Mouse (Mus musculus): ENCODE data around the gene Slc9a3r1. TPM values are rescaled to one million over a fixed set of nuclear protein-coding genes. Genes with fewer than 3 reads are reported as not detected.
A peak's percentile ranks its signal among the peaks of the same experiment; 100 is the strongest.

The Slc9a3r1 gene
- polyA plus RNA-seq, 1 experiment from 2014 or later: 35.2 TPM

- Histone ChIP-seq H3K9ac (ENCODE audit: low read length) (no peak overlapping the region), H3K4me3 (ENCODE audit: low read depth, low read length) (no peak overlapping the region), H3K4me2 (ENCODE audit: low read depth, low read length, severe bottlenecking) (no peak overlapping the region), H3K4me1 (replicated peaks; ENCODE audit: control insufficient read depth, insufficient read depth, low read length) (peaks cover 9% of the 10 kb centered on the region), H3K36me3 (ENCODE audit: control insufficient read depth, insufficient read depth, low read length) (no peaks in the 10 kb centered on the region), H3K27ac (ENCODE audit: low read depth, low read length) (no peak overlapping the region), H3K27me3 (ENCODE audit: control insufficient read depth, insufficient read depth, low read length) (peaks cover 6% of the 10 kb centered on the region; the same call in 1 of the 2 replicates), H3K9me3 (ENCODE audit: control insufficient read depth, low read length) (no peaks in the 10 kb centered on the region)
- WGBS: 87% methylated on average over 8 of the region's 8 CpGs
- no peak for ATAC-seq (replicated peaks; ENCODE audit: low FRiP score)
- no peak for DNase-seq (ENCODE audit: low spot score)
These were observed 4.6 kb downstream of the Slc9a3r1 start for GRCm38 (mm10) chr11:115167631-115168249.

DNA sequence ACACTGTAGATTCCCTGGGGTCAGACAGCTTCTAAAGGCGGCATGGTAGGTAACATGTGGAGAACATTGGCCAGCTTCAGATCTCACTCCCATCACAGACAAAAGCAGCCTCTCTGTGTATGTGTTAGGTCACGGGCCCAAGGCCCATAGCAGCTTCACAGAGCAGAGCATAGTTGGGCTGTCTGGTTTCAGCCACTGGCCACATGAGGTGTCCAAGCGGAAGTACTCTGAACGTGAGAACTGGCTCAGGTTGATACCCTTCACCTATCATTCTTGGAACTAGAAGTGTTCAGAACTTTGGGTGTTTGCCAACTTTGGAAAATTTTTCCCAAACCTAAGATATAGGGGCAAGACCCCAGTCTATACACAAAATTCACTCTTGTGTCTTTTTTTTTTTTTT is 6.3 kb downstream of the Slc9a3r1 start:
- H3K9me3 ChIP-seq (ENCODE audit: control insufficient read depth, low read length): no peaks in the 10 kb centered on the region
- WGBS: 88% methylated on average over 4 of the region's 4 CpGs

DNA sequence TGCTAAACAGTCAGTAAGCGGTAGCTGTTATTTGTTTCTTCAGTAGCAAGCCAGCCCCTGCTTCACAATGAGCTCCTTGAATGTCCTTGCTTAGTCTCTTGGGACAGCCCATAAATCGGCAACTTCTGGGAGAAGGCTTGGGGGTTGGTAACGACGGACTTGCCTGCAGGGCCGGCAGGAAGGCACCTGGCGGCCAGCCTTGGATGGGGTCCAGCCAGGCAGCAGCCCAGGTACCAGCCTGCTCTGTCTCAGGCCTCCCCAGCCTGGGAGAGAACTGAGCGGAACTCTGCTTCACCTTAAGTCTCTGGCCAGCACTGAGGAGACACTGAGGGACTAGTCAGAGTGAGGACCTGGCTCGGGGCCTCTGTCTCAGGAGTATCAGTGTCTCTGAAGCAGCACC is 8.0 kb downstream of the Slc9a3r1 start:
- Histone ChIP-seq H3K9ac (ENCODE audit: low read length) (no peak overlapping the region), H3K36me3 (ENCODE audit: control insufficient read depth, insufficient read depth, low read length) (no peaks in the 10 kb centered on the region), H3K27ac (ENCODE audit: low read depth, low read length) (no peak overlapping the region), H3K9me3 (ENCODE audit: control insufficient read depth, low read length) (no peaks in the 10 kb centered on the region), H3K4me2 (ENCODE audit: low read depth, low read length, severe bottlenecking) (no peak overlapping the region), H3K4me1 (replicated peaks; ENCODE audit: control insufficient read depth, insufficient read depth, low read length) (peaks cover 16% of the 10 kb centered on the region), H3K27me3 (ENCODE audit: control insufficient read depth, insufficient read depth, low read length) (peaks cover 4% of the 10 kb centered on the region; the same call in 1 of the 2 replicates), H3K4me3 (ENCODE audit: low read depth, low read length) (no peak overlapping the region)
- DNase-seq (ENCODE audit: low spot score) (no peak), ATAC-seq (replicated peaks; ENCODE audit: low FRiP score) (no peak)
- WGBS: 46% methylated on average over 8 of the region's 8 CpGs

More for the DNA sequence above, 6.3 kb downstream of the Slc9a3r1 start:
- DNase-seq (ENCODE audit: low spot score): no peak
- Histone ChIP-seq H3K4me3 (ENCODE audit: low read depth, low read length) (no peak overlapping the region), H3K4me2 (ENCODE audit: low read depth, low read length, severe bottlenecking) (no peak overlapping the region), H3K4me1 (replicated peaks; ENCODE audit: control insufficient read depth, insufficient read depth, low read length) (peaks cover 15% of the 10 kb centered on the region), H3K9ac (ENCODE audit: low read length) (no peak overlapping the region), H3K27me3 (ENCODE audit: control insufficient read depth, insufficient read depth, low read length) (peaks cover 5% of the 10 kb centered on the region; the same call in 1 of the 2 replicates), H3K36me3 (ENCODE audit: control insufficient read depth, insufficient read depth, low read length) (no peaks in the 10 kb centered on the region), H3K27ac (ENCODE audit: low read depth, low read length) (no peak overlapping the region)
- no peak for ATAC-seq (replicated peaks; ENCODE audit: low FRiP score)

GRCm38 (mm10) chr11:115172825-115173287 is 9.7 kb downstream of the Slc9a3r1 start:
- H3K36me3 ChIP-seq (ENCODE audit: control insufficient read depth, insufficient read depth, low read length): no peaks in the 10 kb centered on the region
- H3K4me3 ChIP-seq (ENCODE audit: low read depth, low read length): no peak overlapping the region
- DNase-seq (ENCODE audit: low spot score) (peak; percentile 56), ATAC-seq (replicated peaks; ENCODE audit: low FRiP score) (no peak)
- H3K4me1 ChIP-seq (replicated peaks; ENCODE audit: control insufficient read depth, insufficient read depth, low read length): peaks cover 31% of the 10 kb centered on the region
- peaks cover 4% of the 10 kb centered on the region; the same call in 1 of the 2 replicates for H3K27me3 ChIP-seq (ENCODE audit: control insufficient read depth, insufficient read depth, low read length)
- no peak overlapping the region for H3K4me2 ChIP-seq (ENCODE audit: low read depth, low read length, severe bottlenecking)
- H3K9me3 ChIP-seq (ENCODE audit: control insufficient read depth, low read length): no peaks in the 10 kb centered on the region
- 19% methylated on average over 4 of the region's 4 CpGs for WGBS
- H3K27ac ChIP-seq (ENCODE audit: low read depth, low read length): no peak overlapping the region
- no peak overlapping the region for H3K9ac ChIP-seq (ENCODE audit: low read length)

DNA sequence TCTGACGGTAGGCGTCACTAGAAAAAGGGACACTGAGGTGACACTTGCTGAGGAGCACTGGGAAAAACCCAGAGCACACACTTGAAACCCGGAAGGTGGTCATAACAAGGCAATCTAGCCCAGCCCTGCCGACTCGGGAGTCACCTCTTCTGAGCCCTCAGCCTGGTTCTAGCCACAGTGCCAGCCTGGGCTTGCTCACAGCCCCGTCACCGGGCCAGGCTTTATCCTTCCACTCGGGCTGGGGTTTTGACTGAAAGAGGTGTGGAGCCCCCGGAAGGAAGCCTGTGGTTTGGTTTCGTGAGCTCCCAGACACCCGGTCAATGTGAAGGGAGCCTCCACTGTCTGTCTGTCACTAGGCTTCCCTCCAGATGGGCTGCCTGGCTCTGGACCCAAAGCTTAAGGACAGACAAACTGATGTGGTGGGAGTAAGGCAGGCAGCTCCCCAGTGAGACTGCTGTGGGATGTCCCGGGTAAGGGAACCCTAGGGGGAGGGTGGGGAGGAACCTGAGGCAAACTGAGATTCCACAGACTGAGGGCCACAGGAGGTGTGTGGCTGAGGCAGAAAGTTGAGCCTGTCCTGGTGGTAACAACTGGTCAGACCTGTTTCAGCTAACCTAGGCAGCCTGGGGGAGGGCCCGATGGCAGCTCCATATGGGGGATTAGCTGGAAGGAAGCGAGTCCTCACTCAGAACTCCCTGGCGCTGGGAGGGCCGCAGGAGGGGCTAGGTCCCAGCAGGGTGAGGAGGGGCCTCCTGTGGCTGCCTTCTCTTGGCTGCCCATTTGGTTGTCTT is 10.6 kb downstream of the Slc9a3r1 start:
- H3K4me3 ChIP-seq (ENCODE audit: low read depth, low read length): no peak overlapping the region
- H3K9me3 ChIP-seq (ENCODE audit: control insufficient read depth, low read length): no peaks in the 10 kb centered on the region
- 10% methylated on average over 16 of the region's 16 CpGs for WGBS
- no peaks in the 10 kb centered on the region for H3K36me3 ChIP-seq (ENCODE audit: control insufficient read depth, insufficient read depth, low read length)
- H3K27me3 ChIP-seq (ENCODE audit: control insufficient read depth, insufficient read depth, low read length): peaks cover 4% of the 10 kb centered on the region; the same call in 1 of the 2 replicates
- H3K4me1 ChIP-seq (replicated peaks; ENCODE audit: control insufficient read depth, insufficient read depth, low read length): peaks cover 34% of the 10 kb centered on the region
- no peak overlapping the region for H3K27ac ChIP-seq (ENCODE audit: low read depth, low read length)
- no peak for ATAC-seq (replicated peaks; ENCODE audit: low FRiP score)
- no peak overlapping the region for H3K4me2 ChIP-seq (ENCODE audit: low read depth, low read length, severe bottlenecking)
- H3K9ac ChIP-seq (ENCODE audit: low read length): no peak overlapping the region
- DNase-seq (ENCODE audit: low spot score): peak; percentile 50

GRCm38 (mm10) chr11:115176399-115177190 is 13.5 kb downstream of the Slc9a3r1 start:
- no peak overlapping the region for H3K4me3 ChIP-seq (ENCODE audit: low read depth, low read length)
- no peak overlapping the region for H3K9ac ChIP-seq (ENCODE audit: low read length)
- no peaks in the 10 kb centered on the region for H3K9me3 ChIP-seq (ENCODE audit: control insufficient read depth, low read length)
- ATAC-seq (replicated peaks; ENCODE audit: low FRiP score) (no peak), DNase-seq (ENCODE audit: low spot score) (no peak)
- no peaks in the 10 kb centered on the region for H3K36me3 ChIP-seq (ENCODE audit: control insufficient read depth, insufficient read depth, low read length)
- peaks cover 4% of the 10 kb centered on the region; the same call in 1 of the 2 replicates for H3K27me3 ChIP-seq (ENCODE audit: control insufficient read depth, insufficient read depth, low read length)
- 63% methylated on average over 24 of the region's 24 CpGs for WGBS
- H3K4me2 ChIP-seq (ENCODE audit: low read depth, low read length, severe bottlenecking): no peak overlapping the region
- peaks cover 32% of the 10 kb centered on the region for H3K4me1 ChIP-seq (replicated peaks; ENCODE audit: control insufficient read depth, insufficient read depth, low read length)
- H3K27ac ChIP-seq (ENCODE audit: low read depth, low read length): no peak overlapping the region

- Histone ChIP-seq H3K27ac (ENCODE audit: low read depth, low read length) (no peak overlapping the region), H3K36me3 (ENCODE audit: control insufficient read depth, insufficient read depth, low read length) (no peaks in the 10 kb centered on the region), H3K27me3 (ENCODE audit: control insufficient read depth, insufficient read depth, low read length) (peaks cover 4% of the 10 kb centered on the region; the same call in 1 of the 2 replicates), H3K4me1 (replicated peaks; ENCODE audit: control insufficient read depth, insufficient read depth, low read length) (peaks cover 30% of the 10 kb centered on the region), H3K9ac (ENCODE audit: low read length) (no peak overlapping the region; the same call in 1 of the 2 replicates), H3K9me3 (ENCODE audit: control insufficient read depth, low read length) (no peaks in the 10 kb centered on the region), H3K4me2 (ENCODE audit: low read depth, low read length, severe bottlenecking) (0 out of 2 replicates have a peak overlapping the region, but pooled peaks have one; percentile 26), H3K4me3 (ENCODE audit: low read depth, low read length) (no peak overlapping the region)
- DNase-seq (ENCODE audit: low spot score): peak; percentile 65
- ATAC-seq (replicated peaks; ENCODE audit: low FRiP score): no peak
- 32% methylated on average over 9 of the region's 10 CpGs for WGBS
These were observed 14.5 kb downstream of the Slc9a3r1 start for GRCm38 (mm10) chr11:115177559-115178195.

DNA sequence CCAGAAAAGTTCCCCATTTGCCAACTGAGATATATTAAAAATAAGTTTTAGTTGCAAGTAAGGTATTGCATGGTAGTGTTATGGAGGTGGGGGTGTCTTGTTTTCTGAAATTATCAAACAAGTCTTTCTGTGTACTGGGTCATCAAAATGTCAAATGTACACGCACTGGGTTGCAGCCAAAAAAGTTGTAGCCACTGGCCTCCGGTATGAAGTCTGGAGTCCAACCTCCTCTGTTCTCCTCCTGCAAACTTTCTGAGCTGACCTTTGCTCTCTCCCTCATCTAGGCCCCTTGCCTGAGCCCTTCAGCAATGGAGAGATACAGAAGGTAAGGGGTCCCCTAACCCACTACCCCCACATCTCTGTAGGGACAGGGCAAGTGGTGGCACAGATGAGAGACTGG is 15.6 kb downstream of the Slc9a3r1 start:
- Histone ChIP-seq H3K4me3 (ENCODE audit: low read depth, low read length) (no peak overlapping the region), H3K36me3 (ENCODE audit: control insufficient read depth, insufficient read depth, low read length) (no peaks in the 10 kb centered on the region), H3K4me1 (replicated peaks; ENCODE audit: control insufficient read depth, insufficient read depth, low read length) (peaks cover 27% of the 10 kb centered on the region), H3K4me2 (ENCODE audit: low read depth, low read length, severe bottlenecking) (no peak overlapping the region), H3K27me3 (ENCODE audit: control insufficient read depth, insufficient read depth, low read length) (peaks cover 2% of the 10 kb centered on the region; the same call in 1 of the 2 replicates), H3K27ac (ENCODE audit: low read depth, low read length) (no peak overlapping the region), H3K9me3 (ENCODE audit: control insufficient read depth, low read length) (no peaks in the 10 kb centered on the region), H3K9ac (ENCODE audit: low read length) (no peak overlapping the region)
- 86% methylated on average over 2 of the region's 2 CpGs for WGBS
- no peak for ATAC-seq (replicated peaks; ENCODE audit: low FRiP score)
- no peak for DNase-seq (ENCODE audit: low spot score)
